Mouse (Mus musculus): ENCODE measurements around the gene Ctsm.
"Not testable (repeated sequence)": the region's sequence is repeated elsewhere in the genome, so short reads cannot be mapped to it uniquely, and the experiment has no call there.

The Ctsm gene

DNA sequence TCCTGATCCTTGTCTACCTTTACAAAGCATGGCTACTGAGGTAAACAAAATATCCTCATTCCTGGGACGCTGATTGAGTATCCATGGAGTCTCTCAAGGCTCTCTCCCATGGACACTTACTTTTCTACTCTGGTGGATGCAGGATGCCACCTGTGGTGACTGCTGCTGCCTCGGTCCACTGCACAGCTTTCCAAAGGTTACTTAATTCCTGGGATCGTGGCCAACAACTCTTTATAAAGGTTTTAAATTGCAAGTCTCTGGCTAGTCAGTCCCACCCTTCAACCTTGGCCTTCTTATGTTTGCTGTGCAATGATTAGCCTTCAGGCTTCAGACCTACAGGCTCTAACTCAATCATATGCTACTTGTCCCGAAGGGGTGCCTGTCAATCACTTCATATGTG lies at the start of gene Ctsm:
Gene Ctsm, minus strand, starts transcription at position 209 of the 400 bp plus-strand sequence.
- DNase-seq (ENCODE audit: low spot score in 2 of 2) = no peak

DNA sequence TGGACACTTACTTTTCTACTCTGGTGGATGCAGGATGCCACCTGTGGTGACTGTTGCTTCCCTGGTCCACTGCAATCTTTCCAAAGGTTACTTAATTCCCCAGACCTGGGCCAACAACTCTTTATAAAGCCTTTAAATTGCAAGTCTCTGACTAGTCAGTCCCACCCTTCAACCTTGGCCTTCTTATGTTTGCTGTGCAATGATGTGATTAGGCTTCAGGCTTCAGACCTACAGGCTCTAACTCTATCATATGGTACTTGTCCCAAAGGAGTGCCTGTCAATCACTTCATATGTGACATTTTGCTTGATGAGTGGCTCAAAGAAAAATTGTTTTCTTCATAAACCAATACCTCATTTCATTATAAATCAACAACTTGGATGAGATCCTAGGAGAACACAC lies 28.4 kb upstream of the Ctsm start, which contains the start of gene Cts3:
Gene Cts3, minus strand, starts transcription at position 101 of the 400 bp plus-strand sequence.
- no peak for DNase-seq (ENCODE audit: low spot score in 2 of 2)

DNA sequence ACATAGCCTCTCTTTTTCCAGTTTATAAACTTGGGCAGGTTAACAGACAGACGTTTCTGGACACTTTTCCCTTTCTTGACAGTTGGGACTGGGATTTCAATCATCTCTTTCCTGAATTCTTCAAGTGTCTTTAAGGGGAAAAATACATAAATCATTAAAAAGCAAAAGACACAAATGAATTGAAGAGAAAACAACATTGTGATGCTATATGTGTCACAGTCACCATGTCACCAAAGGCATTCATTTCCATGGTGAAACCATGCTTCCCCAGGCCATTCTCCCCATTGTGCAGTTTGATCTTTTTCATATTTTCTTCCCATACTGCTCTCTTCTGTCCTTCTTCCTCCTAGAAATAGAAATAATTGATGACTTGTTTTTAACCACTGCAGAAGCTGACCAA lies 26.4 kb upstream of the Ctsm start, which contains the start of gene Gm49352:
Gene Gm49352, minus strand, starts transcription at position 101 of the 400 bp plus-strand sequence.
- DNase-seq (ENCODE audit: low spot score in 2 of 2) = not testable (repeated sequence)
